ENCODE assay signal across 20 mouse cellular contexts in genomic region chr1:74335033-74335432, GRCm38 (mm10). TPM values are rescaled to one million over a fixed set of nuclear protein-coding genes. Genes with fewer than 3 reads are reported as not detected.
DNase-seq lines count a peak whose midpoint lies in the region; ATAC-seq lines count a peak whose summit lies in the region.
"Had no signal": no experiment of that assay in that cellular context is flagged by ENCODE, and none has a peak within 500 bp of the region (broad histone marks: within the 10 kb centered on the region; RNA-seq: fewer than 3 reads in every experiment).

No protein-coding gene starts in this region.

- H3K27ac ChIP-seq in midbrain, embryonic 11.5 days (ENCODE audit: low read depth, low read length) = no peak overlapping the region
- H3K27ac ChIP-seq in midbrain, embryonic 14.5 days (replicated peaks; ENCODE audit: low read depth, low read length) = no peak overlapping the region
- peak overlapping the region; percentile 55 for H3K27ac ChIP-seq in heart, embryonic 15.5 days
- H3K27ac ChIP-seq: hindbrain, embryonic 12.5 days; liver, embryonic 14.5 days had no signal

- ATAC-seq in midbrain, embryonic 11.5 days (ENCODE audit: low FRiP score) = no peak
- no peak for ATAC-seq in midbrain, embryonic 14.5 days (ENCODE audit: low FRiP score, low TSS enrichment)
- no peak for ATAC-seq in heart, embryonic 15.5 days (replicated peaks; ENCODE audit: insufficient number of reproducible peaks, insufficient read depth, low FRiP score, low read depth)
- ATAC-seq: forebrain, embryonic 16.5 days; intestine, embryonic 16.5 days had no signal

- H3K27me3 ChIP-seq in midbrain, embryonic 11.5 days (ENCODE audit: control insufficient read depth, insufficient read depth, low read length) = no peaks in the 10 kb centered on the region
- H3K27me3 ChIP-seq in midbrain, embryonic 14.5 days (ENCODE audit: control insufficient read depth, insufficient read depth, low read length) = no peaks in the 10 kb centered on the region
- no peaks in the 10 kb centered on the region for H3K27me3 ChIP-seq in heart, embryonic 15.5 days
- H3K27me3 ChIP-seq: hindbrain, embryonic 12.5 days had no signal

- H3K4me3 ChIP-seq in midbrain, embryonic 11.5 days (ENCODE audit: low read depth, low read length) = no peak overlapping the region
- H3K4me3 ChIP-seq in midbrain, embryonic 14.5 days (replicated peaks; ENCODE audit: low read depth, low read length) = no peak overlapping the region
- H3K4me3 ChIP-seq in heart, embryonic 15.5 days = no peak overlapping the region
- H3K4me3 ChIP-seq: erythroblast, embryonic 14.5 days; hindbrain, embryonic 12.5 days had no signal

- H3K9ac ChIP-seq in midbrain, embryonic 11.5 days (ENCODE audit: low read length) = no peak overlapping the region
- no peak overlapping the region for H3K9ac ChIP-seq in midbrain, embryonic 14.5 days (replicated peaks; ENCODE audit: low read length)
- no peak overlapping the region for H3K9ac ChIP-seq in heart, embryonic 15.5 days
- H3K9ac ChIP-seq: hindbrain, embryonic 12.5 days; liver, embryonic 14.5 days had no signal

- H3K4me1 ChIP-seq in midbrain, embryonic 11.5 days (ENCODE audit: control insufficient read depth, insufficient read depth, low read length) = peaks cover 11% of the 10 kb centered on the region
- peaks cover 12% of the 10 kb centered on the region for H3K4me1 ChIP-seq in midbrain, embryonic 14.5 days (ENCODE audit: control insufficient read depth, insufficient read depth, low read length)
- H3K4me1 ChIP-seq in heart, embryonic 15.5 days (replicated peaks) = peaks cover 71% of the 10 kb centered on the region

- H3K9me3 ChIP-seq in midbrain, embryonic 11.5 days (ENCODE audit: control insufficient read depth, low read length) = no peaks in the 10 kb centered on the region
- no peaks in the 10 kb centered on the region for H3K9me3 ChIP-seq in midbrain, embryonic 14.5 days (ENCODE audit: control insufficient read depth, low read length)
- no peaks in the 10 kb centered on the region for H3K9me3 ChIP-seq in heart, embryonic 15.5 days (replicated peaks)
- H3K9me3 ChIP-seq: hindbrain, embryonic 12.5 days had no signal

- DNase-seq in gastrocnemius, postnatal 25 days = peak; percentile 53
- DNase-seq in gastrocnemius, postnatal 10 days = no peak
- peak; percentile 69 for DNase-seq in midbrain, embryonic 11.5 days (ENCODE audit: low spot score, missing footprints)
- DNase-seq in midbrain, embryonic 14.5 days = no peak
- no peak for DNase-seq in adrenal gland, postnatal 10 days
- DNase-seq in urinary bladder, postnatal 4 days (ENCODE audit: low spot score in 2 of 2) = no peak
- DNase-seq: adrenal gland, postnatal 14 days; kidney, postnatal 14 days; left cerebral cortex, postnatal 4 days; lung, postnatal 14 days; thymus, postnatal 14 days had no signal

- H3K36me3 ChIP-seq in midbrain, embryonic 11.5 days (ENCODE audit: control insufficient read depth, insufficient read depth, low read length) = no peaks in the 10 kb centered on the region
- no peaks in the 10 kb centered on the region for H3K36me3 ChIP-seq in midbrain, embryonic 14.5 days (ENCODE audit: control insufficient read depth, insufficient read depth, low read length)
- no peaks in the 10 kb centered on the region for H3K36me3 ChIP-seq in heart, embryonic 15.5 days
- H3K36me3 ChIP-seq: hindbrain, embryonic 12.5 days had no signal

- 70% methylated on average over 4 of the region's 4 CpGs for WGBS in midbrain, embryonic 11.5 days
- WGBS in midbrain, embryonic 14.5 days = 52% methylated on average over 4 of the region's 4 CpGs
- WGBS in heart, embryonic 15.5 days = 57% methylated on average over 4 of the region's 4 CpGs

- no peak overlapping the region for H3K4me2 ChIP-seq in midbrain, embryonic 11.5 days
- no peak overlapping the region for H3K4me2 ChIP-seq in midbrain, embryonic 14.5 days (ENCODE audit: low read length)
- H3K4me2 ChIP-seq in heart, embryonic 15.5 days = no peak overlapping the region; the same call in 1 of the 2 replicates
- H3K4me2 ChIP-seq: hindbrain, embryonic 12.5 days had no signal

RNA-seq across cellular contexts. Expression of gene Catip, which starts 26.9 kb away (rescaled TPM):
- total RNA-seq in gastrocnemius, postnatal 25 days (2021) = not detected
- under 1 TPM; 0.16 to 0.36 TPM for total RNA-seq in gastrocnemius, postnatal 10 days (2021)
- 0.05 and 0.22 TPM in 2 replicates for polyA plus RNA-seq in midbrain, embryonic 11.5 days (2014; fragmentation: Nextera tagmentation; extraction: Ambion mirVana)
- polyA plus RNA-seq in midbrain, embryonic 14.5 days (2014; fragmentation: Nextera tagmentation; extraction: Ambion mirVana) = 0.30 and 0.57 TPM in 2 replicates
- polyA plus RNA-seq in heart, embryonic 15.5 days (2015; fragmentation: Nextera tagmentation; extraction: Ambion mirVana) = 0.38 and 0.39 TPM in 2 replicates
- under 1 TPM; 0.33 to 0.45 TPM for total RNA-seq in adrenal gland, postnatal 10 days (2021)
- total RNA-seq: neutrophil, adult 5-6 weeks had no signal
- polyA plus RNA-seq: C2C12; erythroblast, embryonic 14.5 days had no signal

RNA-seq across cellular contexts. Expression of gene Tmbim1, which starts 29.6 kb away (rescaled TPM):
- total RNA-seq in gastrocnemius, postnatal 25 days (2021) = 10 to 100 TPM; 28.5 to 36.6 TPM
- total RNA-seq in gastrocnemius, postnatal 10 days (2021) = 10 to 100 TPM; 43.5 to 50.3 TPM
- polyA plus RNA-seq in midbrain, embryonic 11.5 days (2014; fragmentation: Nextera tagmentation; extraction: Ambion mirVana) = 6.4 and 7.0 TPM in 2 replicates
- polyA plus RNA-seq in midbrain, embryonic 14.5 days (2014; fragmentation: Nextera tagmentation; extraction: Ambion mirVana) = 3.8 and 5.6 TPM in 2 replicates
- polyA plus RNA-seq in heart, embryonic 15.5 days (2015; fragmentation: Nextera tagmentation; extraction: Ambion mirVana) = 44.9 and 48.1 TPM in 2 replicates
- 10 to 100 TPM; 63.6 to 68.8 TPM for total RNA-seq in adrenal gland, postnatal 10 days (2021)

RNA-seq across cellular contexts. Expression of gene Slc11a1, which starts 40.0 kb away (rescaled TPM):
- total RNA-seq in gastrocnemius, postnatal 25 days (2021) = 1 to 10 TPM; 2.9 to 3.2 TPM
- total RNA-seq in gastrocnemius, postnatal 10 days (2021) = 1 to 10 TPM; 2.5 to 5.2 TPM
- polyA plus RNA-seq in midbrain, embryonic 11.5 days (2014; fragmentation: Nextera tagmentation; extraction: Ambion mirVana) = 1.6 and 2.1 TPM in 2 replicates
- polyA plus RNA-seq in midbrain, embryonic 14.5 days (2014; fragmentation: Nextera tagmentation; extraction: Ambion mirVana) = 0.51 and 2.7 TPM in 2 replicates
- polyA plus RNA-seq in heart, embryonic 15.5 days (2015; fragmentation: Nextera tagmentation; extraction: Ambion mirVana) = 3.6 and 5.4 TPM in 2 replicates
- 1 to 10 TPM; 8.2 to 8.9 TPM for total RNA-seq in adrenal gland, postnatal 10 days (2021)
- total RNA-seq: MEL had no signal

RNA-seq across cellular contexts. Expression of gene Pnkd, which starts 50.3 kb away (rescaled TPM):
- total RNA-seq in gastrocnemius, postnatal 25 days (2021) = 10 to 100 TPM; 56.7 to 58.0 TPM
- total RNA-seq in gastrocnemius, postnatal 10 days (2021) = 10 to 100 TPM; 69.7 to 70.5 TPM
- 83.9 and 84.6 TPM in 2 replicates for polyA plus RNA-seq in midbrain, embryonic 11.5 days (2014; fragmentation: Nextera tagmentation; extraction: Ambion mirVana)
- polyA plus RNA-seq in midbrain, embryonic 14.5 days (2014; fragmentation: Nextera tagmentation; extraction: Ambion mirVana) = 99.0 and 107 TPM in 2 replicates
- 276 and 288 TPM in 2 replicates for polyA plus RNA-seq in heart, embryonic 15.5 days (2015; fragmentation: Nextera tagmentation; extraction: Ambion mirVana)
- 100 to 1,000 TPM; 116 to 139 TPM for total RNA-seq in adrenal gland, postnatal 10 days (2021)

RNA-seq across cellular contexts. Expression of gene Aamp, which starts 50.5 kb away (rescaled TPM):
- 10 to 100 TPM; 63.6 to 65.8 TPM for total RNA-seq in gastrocnemius, postnatal 25 days (2021)
- 10 to 100 TPM; 90.7 to 94.4 TPM for total RNA-seq in gastrocnemius, postnatal 10 days (2021)
- polyA plus RNA-seq in midbrain, embryonic 11.5 days (2014; fragmentation: Nextera tagmentation; extraction: Ambion mirVana) = 175 and 186 TPM in 2 replicates
- polyA plus RNA-seq in midbrain, embryonic 14.5 days (2014; fragmentation: Nextera tagmentation; extraction: Ambion mirVana) = 184 and 205 TPM in 2 replicates
- 168 and 209 TPM in 2 replicates for polyA plus RNA-seq in heart, embryonic 15.5 days (2015; fragmentation: Nextera tagmentation; extraction: Ambion mirVana)
- 100 to 1,000 TPM; 151 to 159 TPM for total RNA-seq in adrenal gland, postnatal 10 days (2021)

Comparison
In these comparisons a context has a peak if more than half of its experiments do, and no peak if none do; other contexts are left out.
1. DNase-seq: peak in gastrocnemius, postnatal 25 days (single experiment) and midbrain, embryonic 11.5 days (single experiment); none in gastrocnemius, postnatal 10 days (single experiment), midbrain, embryonic 14.5 days (single experiment), adrenal gland, postnatal 10 days (single experiment) and urinary bladder, postnatal 4 days (0 of 2).